Mouse (Mus musculus) MEL (cell line): ENCODE measurements around the gene Ptgdr2.

ENCODE experiments used
- CHD1 ChIP-seq: IDR thresholded peaks from 2 replicates; pipeline ENCODE4 v1.6.1; 2012; ENCODE audit warnings: low read depth, mild to moderate bottlenecking, inconsistent platforms, low read length, improper control_type of control experiment
- CTCF ChIP-seq, 3 experiments: IDR thresholded peaks in 2 of 3; conservative IDR thresholded peaks in 1 of 3; 2 replicates each; pipeline ENCODE4 v1.5.1; 2011 to 2012; ENCODE audit warnings: low read length in 3 of 3, low read depth in 2 of 3, mild to moderate bottlenecking in 2 of 3, improper control_type of control experiment in 1 of 3, inconsistent platforms in 1 of 3, mixed read lengths in 1 of 3, moderate library complexity in 1 of 3; ENCODE audit not compliant: control insufficient read depth in 1 of 3, insufficient read depth in 1 of 3, poor library complexity in 1 of 3, severe bottlenecking in 1 of 3
- MAFK ChIP-seq: IDR thresholded peaks from 2 replicates; pipeline ENCODE4 v1.6.1; 2011; ENCODE audit warnings: low read depth, mild to moderate bottlenecking, low read length, improper control_type of control experiment, borderline replicate concordance
- MAX ChIP-seq: IDR thresholded peaks from 2 replicates; pipeline ENCODE4 v1.6.1; 2011; ENCODE audit warnings: low read length, improper control_type of control experiment
- USF2 ChIP-seq, 2 experiments: IDR thresholded peaks; 2 replicates each; pipeline ENCODE4 v1.6.1; 2011 to 2012; ENCODE audit warnings: improper control_type of control experiment in 2 of 2, low read length in 2 of 2, borderline replicate concordance in 1 of 2, inconsistent platforms in 1 of 2, low read depth in 1 of 2, mild to moderate bottlenecking in 1 of 2; ENCODE audit not compliant: insufficient read depth in 1 of 2

DNA sequence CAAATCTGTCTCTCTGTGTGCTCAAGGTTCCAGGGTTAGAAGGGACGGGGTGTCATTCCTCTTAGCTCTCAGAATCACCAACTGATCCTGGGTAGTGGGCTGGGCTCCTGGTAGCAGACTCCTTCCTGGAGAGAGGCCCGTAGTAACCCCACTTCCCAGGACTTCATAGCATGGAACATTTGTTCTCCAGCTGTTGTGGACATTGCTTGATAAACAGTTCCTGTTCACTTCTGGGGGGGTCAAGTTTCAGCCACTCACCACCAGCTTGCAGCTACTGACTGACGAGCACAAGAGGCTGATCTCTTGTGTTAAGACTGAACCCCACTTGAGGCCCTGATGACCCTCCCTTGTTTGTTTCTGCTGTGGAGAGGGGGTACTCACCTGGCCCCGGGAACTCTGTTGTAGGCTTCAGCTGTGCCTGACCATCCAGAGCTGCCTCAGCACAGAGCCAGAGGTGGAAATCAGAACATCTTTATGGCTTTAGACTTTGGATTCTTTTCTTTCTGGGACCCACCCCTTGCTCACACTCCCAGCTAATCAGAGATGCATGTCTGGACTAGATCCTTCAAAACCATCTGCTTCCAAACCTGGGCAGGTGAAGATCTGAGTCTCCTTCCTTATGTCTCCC lies 37.4 kb downstream of the Ptgdr2 start, which contains the start of gene Ms4a10:
- TF ChIP-seq CTCF (IDR thresholded peaks at IDR 0.05 in 2 of 3, conservative IDR thresholded peaks at IDR 0.05 in 1 of 3; ENCODE audit: control insufficient read depth in 1 of 3, insufficient read depth in 1 of 3, low read depth in 2 of 3, low read length in 3 of 3, poor library complexity in 1 of 3, severe bottlenecking in 1 of 3) (no peak), USF2 (IDR thresholded peaks at IDR 0.05; ENCODE audit: borderline replicate concordance in 1 of 2, insufficient read depth in 1 of 2, low read depth in 1 of 2, low read length in 2 of 2) (no peak), CHD1 (no peak), MAFK (no peak), MAX (no peak)
